Mouse (Mus musculus): Measurements from ENCODE around the gene Med22.
"Not testable (repeated sequence)": the region's sequence is repeated elsewhere in the genome, so short reads cannot be mapped to it uniquely, and the experiment has no call there.

Med22 gene

GRCm38 (mm10) chr2:26919684-26920083 lies 9.2 kb upstream of the Med22 start:
- no peak for DNase-seq (ENCODE audit: low read depth in 2 of 2, low spot score in 2 of 2)

GRCm38 (mm10) chr2:26916738-26917137 lies 6.3 kb upstream of the Med22 start:
- DNase-seq (ENCODE audit: low read depth in 2 of 2, low spot score in 2 of 2): no peak

GRCm38 (mm10) chr2:26915927-26916728 lies 5.7 kb upstream of the Med22 start, which contains the start of the genes Surf2 and Surf1:
Gene Surf2 (plus strand): TSS chr2:26916367.
Gene Surf1 (minus strand): TSS chr2:26916530.
- peak; percentile 71 to 76 for DNase-seq (ENCODE audit: low read depth in 2 of 2, low spot score in 2 of 2)

GRCm38 (mm10) chr2:26914148-26914941 lies 3.9 kb upstream of the Med22 start:
- DNase-seq (ENCODE audit: low read depth in 2 of 2, low spot score in 2 of 2): no peak

GRCm38 (mm10) chr2:26913416-26914147 lies 3.1 kb upstream of the Med22 start:
- DNase-seq (ENCODE audit: low read depth in 2 of 2, low spot score in 2 of 2): no peak

GRCm38 (mm10) chr2:26912253-26912770 lies 1.8 kb upstream of the Med22 start:
- no peak for DNase-seq (ENCODE audit: low read depth in 2 of 2, low spot score in 2 of 2)

- DNase-seq (ENCODE audit: low read depth in 2 of 2, low spot score in 2 of 2): no peak
These were observed 703 bp upstream of the Med22 start for GRCm38 (mm10) chr2:26910994-26911765.

GRCm38 (mm10) chr2:26909387-26909784 lies 1.1 kb downstream of the Med22 start:
- no peak for DNase-seq (ENCODE audit: low read depth in 2 of 2, low spot score in 2 of 2)

GRCm38 (mm10) chr2:26908710-26909386 lies 1.6 kb downstream of the Med22 start:
- no peak for DNase-seq (ENCODE audit: low read depth in 2 of 2, low spot score in 2 of 2)

GRCm38 (mm10) chr2:26907109-26907508 lies 3.4 kb downstream of the Med22 start:
- no peak for DNase-seq (ENCODE audit: low read depth in 2 of 2, low spot score in 2 of 2)

GRCm38 (mm10) chr2:26906431-26906830 lies 4.0 kb downstream of the Med22 start:
- no peak for DNase-seq (ENCODE audit: low read depth in 2 of 2, low spot score in 2 of 2)

- DNase-seq (ENCODE audit: low read depth in 2 of 2, low spot score in 2 of 2): no peak
These were observed 4.5 kb downstream of the Med22 start for GRCm38 (mm10) chr2:26905936-26906335.

GRCm38 (mm10) chr2:26903311-26903710 lies 7.2 kb downstream of the Med22 start:
- no peak for DNase-seq (ENCODE audit: low read depth in 2 of 2, low spot score in 2 of 2)

- peak; percentile 96 to 97 for DNase-seq (ENCODE audit: low read depth in 2 of 2, low spot score in 2 of 2)
These were observed 7.8 kb downstream of the Med22 start, which contains the start of gene Surf6 for GRCm38 (mm10) chr2:26902467-26903220. Gene Surf6 (minus strand): TSS chr2:26902879.

GRCm38 (mm10) chr2:26901834-26902400 lies 8.6 kb downstream of the Med22 start:
- DNase-seq (ENCODE audit: low read depth in 2 of 2, low spot score in 2 of 2): no peak

- DNase-seq (ENCODE audit: low read depth in 2 of 2, low spot score in 2 of 2): no peak
These were observed 9.7 kb downstream of the Med22 start for GRCm38 (mm10) chr2:26900731-26901130.

GRCm38 (mm10) chr2:26895898-26896297 lies 14.6 kb downstream of the Med22 start:
- DNase-seq (ENCODE audit: low read depth in 2 of 2, low spot score in 2 of 2): no peak

GRCm38 (mm10) chr2:26886170-26886569 lies 24.3 kb downstream of the Med22 start:
- DNase-seq (ENCODE audit: low read depth in 2 of 2, low spot score in 2 of 2): not testable (repeated sequence)

- not testable (repeated sequence) for DNase-seq (ENCODE audit: low read depth in 2 of 2, low spot score in 2 of 2)
These were observed 24.9 kb downstream of the Med22 start for GRCm38 (mm10) chr2:26885541-26885940.
